Mouse (Mus musculus) left cerebral cortex, postnatal 25 days (tissue): ENCODE measurements around the gene Cox4i1. TPM values are rescaled to one million over a fixed set of nuclear protein-coding genes. Genes with fewer than 3 reads are reported as not detected.

Experiments used
- DNase-seq, 2 experiments: peaks; one replicate each; pipeline ENCODE4 v3.0.0; 2022; ENCODE audit warnings: low spot score in 2 of 2, mixed read lengths in 1 of 2
- intact Hi-C: fragments of 180-260 bp; cut with DNase I; formaldehyde crosslinking; loops from one replicate; pipeline ENCODE4 v1.15.1; 2025
- total RNA-seq, 2 experiments: library from RNA; stranded (reverse); gene quantifications; 2 replicates each; pipeline ENCODE4 v1.2.3; 2021

Cox4i1 gene
- total RNA-seq, 2 experiments from 2014 or later = 1,169 to 1,197 TPM

GRCm38 (mm10) chr8:120719586-120720236, 51.7 kb downstream of the Cox4i1 start:
- intact Hi-C loops = no loop called here
- no peak for DNase-seq

GRCm38 (mm10) chr8:120723025-120723424, 55.0 kb downstream of the Cox4i1 start:
- intact Hi-C loops = no loop called here
- no peak for DNase-seq

Other genes with a start within 250 kb of the Cox4i1 start
- 1 to 10 TPM; 1.6 to 1.8 TPM for gene Gins2, start 78.9 kb upstream of the Cox4i1 start, total RNA-seq
- 1 to 10 TPM; 8.6 TPM for gene 1190005I06Rik, start 20.6 kb upstream of the Cox4i1 start, total RNA-seq
- gene Gm27021, start 143 bp upstream of the Cox4i1 start, total RNA-seq = under 1 TPM in 1 of 2 experiments, not detected in 1; 0.62 TPM
- gene Emc8, start 351 bp downstream of the Cox4i1 start, total RNA-seq = 10 to 100 TPM; 65.2 to 67.0 TPM
- 1 to 10 TPM; 4.9 to 5.8 TPM for gene Irf8, start 68.1 kb downstream of the Cox4i1 start, total RNA-seq